ENCODE assay signal across 16 mouse cellular contexts in genomic region chr16:52597181-52597580, GRCm38 (mm10).
"Had no signal": no experiment of that assay in that cellular context is flagged by ENCODE, and none has a peak within 500 bp of the region (broad histone marks: within the 10 kb centered on the region; RNA-seq: fewer than 3 reads in every experiment).

No protein-coding gene starts in this region.

- H3K4me1 ChIP-seq: kidney, embryonic 15.5 days; liver, embryonic 12.5 days; megakaryocyte, embryonic 14.5 days; midbrain, embryonic 12.5 days; neural tube, embryonic 12.5 days had no signal

- H3K4me3 ChIP-seq: kidney, embryonic 15.5 days; limb, embryonic 15.5 days; liver, embryonic 12.5 days; megakaryocyte, embryonic 14.5 days; midbrain, embryonic 12.5 days; myocyte; neural tube, embryonic 12.5 days had no signal

- H3K27me3 ChIP-seq: kidney, embryonic 15.5 days; limb, embryonic 15.5 days; liver, embryonic 12.5 days; megakaryocyte, embryonic 14.5 days; midbrain, embryonic 12.5 days; neural tube, embryonic 12.5 days had no signal

- H3K27ac ChIP-seq: kidney, embryonic 15.5 days; limb, embryonic 15.5 days; liver, embryonic 12.5 days; midbrain, embryonic 12.5 days; neural tube, embryonic 12.5 days had no signal

- DNase-seq: kidney, adult 2 months; kidney, postnatal 14 days; lung, embryonic 14.5 days; lung, postnatal 10 days; lung, postnatal 4 days; right cerebral cortex, postnatal 4 days; spleen, adult 18-20 months; thymus, adult 18-20 months; thymus, postnatal 14 days had no signal

- H3K9ac ChIP-seq: kidney, embryonic 15.5 days; limb, embryonic 15.5 days; liver, embryonic 12.5 days; lung, embryonic 14.5 days; midbrain, embryonic 12.5 days; neural tube, embryonic 12.5 days had no signal

- H3K4me2 ChIP-seq: kidney, embryonic 15.5 days; limb, embryonic 15.5 days; liver, embryonic 12.5 days; lung, embryonic 14.5 days; midbrain, embryonic 12.5 days; neural tube, embryonic 12.5 days had no signal

- H3K36me3 ChIP-seq: kidney, embryonic 15.5 days; limb, embryonic 15.5 days; liver, embryonic 12.5 days; midbrain, embryonic 12.5 days; neural tube, embryonic 12.5 days had no signal

- ATAC-seq: liver, embryonic 12.5 days had no signal

- H3K9me3 ChIP-seq: kidney, embryonic 15.5 days; limb, embryonic 15.5 days; liver, embryonic 12.5 days; midbrain, embryonic 12.5 days; neural tube, embryonic 12.5 days had no signal
